ENCODE assay signal across 7 mouse cellular contexts in the genomic region with DNA sequence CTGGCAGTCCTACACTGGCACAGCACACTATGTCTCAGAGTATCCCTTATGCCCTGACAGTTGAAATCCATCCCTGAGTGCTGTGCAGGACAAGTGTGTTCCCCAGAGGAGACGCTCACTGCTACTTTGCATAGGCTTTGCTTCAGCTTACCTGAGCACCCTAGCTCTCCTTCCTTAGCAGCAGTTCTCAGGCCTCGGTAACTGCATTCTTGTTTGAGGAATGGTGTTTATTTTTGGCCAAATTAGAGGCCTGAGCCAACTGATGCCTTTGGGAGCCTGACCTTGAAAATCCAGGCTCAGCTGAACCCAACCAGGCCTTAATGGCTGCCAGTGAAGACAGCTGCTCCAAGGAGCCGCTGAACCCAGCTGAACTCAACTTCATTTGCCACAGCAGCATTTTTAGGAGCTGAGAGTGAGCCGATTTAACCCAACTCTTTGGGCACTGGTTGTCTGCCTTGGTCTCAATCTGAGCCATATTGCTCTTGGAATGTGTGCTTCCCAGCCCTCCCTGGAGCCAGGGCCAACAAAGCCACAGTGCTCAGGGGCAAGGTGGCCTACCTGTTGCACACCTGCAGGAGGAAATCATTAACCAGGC. TPM values are rescaled to one million over a fixed set of nuclear protein-coding genes. Genes with fewer than 3 reads are reported as not detected.
DNase-seq lines count a peak whose midpoint lies in the region; ATAC-seq and TF ChIP-seq lines count a peak whose summit lies in the region.

No protein-coding gene starts in this region.

- WGBS in forebrain, embryonic 15.5 days, result 89% methylated on average over 4 of the region's 4 CpGs
- 76% methylated on average over 4 of the region's 4 CpGs for WGBS in limb, embryonic 14.5 days

- H3K4me3 ChIP-seq in layer of hippocampus, adult 2 months, result no peak overlapping the region
- H3K4me3 ChIP-seq in G1E (ENCODE audit: low read depth, low read length), result no peak overlapping the region
- H3K4me3 ChIP-seq in forebrain, embryonic 15.5 days, result no peak overlapping the region
- no peak overlapping the region for H3K4me3 ChIP-seq in limb, embryonic 14.5 days (replicated peaks; ENCODE audit: low read length)

- H3K4me1 ChIP-seq in G1E (ENCODE audit: insufficient read depth, low read depth, low read length), result peaks cover 54% of the 10 kb centered on the region
- H3K4me1 ChIP-seq in forebrain, embryonic 15.5 days, result peaks cover 31% of the 10 kb centered on the region
- peaks cover 23% of the 10 kb centered on the region for H3K4me1 ChIP-seq in limb, embryonic 14.5 days (ENCODE audit: control insufficient read depth, insufficient read depth, low read length)

- no peak for TF ChIP-seq CTCF in layer of hippocampus, adult 2 months (conservative IDR thresholded peaks at IDR 0.05)
- 0 out of 2 replicates have a peak, but pooled peaks have one; percentile 66 for TF ChIP-seq CTCF in G1E (IDR thresholded peaks at IDR 0.05; ENCODE audit: low read depth, low read length)

- H3K9me3 ChIP-seq in G1E (replicated peaks), result no peaks in the 10 kb centered on the region
- H3K9me3 ChIP-seq in forebrain, embryonic 15.5 days, result no peaks in the 10 kb centered on the region
- no peaks in the 10 kb centered on the region for H3K9me3 ChIP-seq in limb, embryonic 14.5 days (ENCODE audit: control insufficient read depth, low read length)

- peak overlapping the region; percentile 99 for H3K27ac ChIP-seq in layer of hippocampus, adult 2 months
- H3K27ac ChIP-seq in forebrain, embryonic 15.5 days (replicated peaks), result peak overlapping the region; percentile 97
- H3K27ac ChIP-seq in limb, embryonic 14.5 days (replicated peaks; ENCODE audit: low read depth, low read length), result 0 out of 2 replicates have a peak overlapping the region, but pooled peaks have one; percentile 33

- no peak overlapping the region for H3K4me2 ChIP-seq in forebrain, embryonic 15.5 days (replicated peaks)
- no peak overlapping the region for H3K4me2 ChIP-seq in limb, embryonic 14.5 days (replicated peaks; ENCODE audit: low read depth, low read length, severe bottlenecking)

- H3K9ac ChIP-seq in forebrain, embryonic 15.5 days (replicated peaks), result no peak overlapping the region
- 0 out of 2 replicates have a peak overlapping the region, but pooled peaks have one; percentile 7 for H3K9ac ChIP-seq in limb, embryonic 14.5 days (ENCODE audit: low read depth, low read length, severe bottlenecking)

- H3K36me3 ChIP-seq in G1E (replicated peaks), result peaks cover 80% of the 10 kb centered on the region
- H3K36me3 ChIP-seq in forebrain, embryonic 15.5 days, result peaks cover 49% of the 10 kb centered on the region
- H3K36me3 ChIP-seq in limb, embryonic 14.5 days (ENCODE audit: control insufficient read depth, insufficient read depth, low read length), result peaks cover 56% of the 10 kb centered on the region

- TF ChIP-seq POLR2A in limb, embryonic 14.5 days (IDR thresholded peaks at IDR 0.05; ENCODE audit: borderline replicate concordance, extremely low read depth, insufficient read depth, insufficient read length), result no peak

- H3K27me3 ChIP-seq in G1E (ENCODE audit: insufficient read depth, low read length), result no peaks in the 10 kb centered on the region
- no peaks in the 10 kb centered on the region for H3K27me3 ChIP-seq in forebrain, embryonic 15.5 days
- H3K27me3 ChIP-seq in limb, embryonic 14.5 days (ENCODE audit: control insufficient read depth, insufficient read depth, low read length), result no peaks in the 10 kb centered on the region

- no peak for ATAC-seq in G1E (ENCODE audit: extremely low read depth, insufficient number of reproducible peaks, low FRiP score, poor library complexity, severe bottlenecking)
- no peak for ATAC-seq in forebrain, embryonic 15.5 days (replicated peaks)
- no peak for ATAC-seq in limb, embryonic 14.5 days (ENCODE audit: low FRiP score, low read depth)

- no peak for DNase-seq in layer of hippocampus, adult 2 months (ENCODE audit: low spot score in 2 of 2)
- DNase-seq in layer of hippocampus, postnatal 14 days (ENCODE audit: low spot score in 2 of 2), result no peak
- no peak for DNase-seq in G1E (ENCODE audit: low spot score)
- no peak for DNase-seq in limb, embryonic 14.5 days (ENCODE audit: low spot score)
- no peak for DNase-seq in spleen, postnatal 14 days (ENCODE audit: low spot score in 2 of 2)
- DNase-seq in frontal cortex, postnatal 14 days (ENCODE audit: low spot score in 2 of 2), result no peak

RNA-seq across cellular contexts. Expression of gene Fbxl22, which starts 0.6 kb away (rescaled TPM):
- under 1 TPM; 0.22 to 0.38 TPM for total RNA-seq in layer of hippocampus, adult 2 months (2021)
- under 1 TPM; 0.23 to 0.38 TPM for total RNA-seq in layer of hippocampus, postnatal 14 days (2021)
- total RNA-seq in G1E (2014; fragmentation: Nextera tagmentation) (not detected in 2 replicates), G1E (2017) (0.44 and 0.64 TPM in 2 replicates)
- polyA plus RNA-seq in G1E (2012), result 0.10 and 0.15 TPM in 2 replicates
- 1.6 and 1.9 TPM in 2 replicates for polyA plus RNA-seq in forebrain, embryonic 15.5 days (2015; fragmentation: Nextera tagmentation; extraction: Ambion mirVana)
- 4.7 and 7.4 TPM in 2 replicates for polyA plus RNA-seq in limb, embryonic 14.5 days (2012; rRNA removed)
- 5.4 and 6.5 TPM in 2 replicates for polyA plus RNA-seq in limb, embryonic 14.5 days (2014; fragmentation: Nextera tagmentation; extraction: Ambion mirVana)

Comparison
In these comparisons a context has a peak if more than half of its experiments do, and no peak if none do; other contexts are left out.
1. H3K27ac ChIP-seq: peak in every context shown above with its lines; median percentile 99 in layer of hippocampus, adult 2 months; 97 in forebrain, embryonic 15.5 days; 33 in limb, embryonic 14.5 days.